Mouse (Mus musculus) kidney, postnatal 0 days (tissue): ENCODE data around the gene Themis3. TPM values are rescaled to one million over a fixed set of nuclear protein-coding genes. Genes with fewer than 3 reads are reported as not detected.
A peak's percentile ranks its signal among the peaks of the same experiment; 100 is the strongest.

ENCODE experiments used
- ATAC-seq: fragments of 200-750 bp; cut with Nextera tagmentation; replicated peaks from 2 replicates; pipeline ENCODE4 v1.8.0; 2017; ENCODE audit warnings: low read depth, moderate number of reproducible peaks, moderate TSS enrichment, moderate library complexity; ENCODE audit not compliant: low FRiP score
- DNase-seq: peaks from one replicate; pipeline ENCODE4 v3.0.0-alpha.2; 2016; ENCODE audit warnings: low spot score
- H3K27ac ChIP-seq: fragments of 300-500 bp; sonication (generic); 2 replicates; pipeline ENCODE4 v1.5.1; 2014; ENCODE audit warnings: mild to moderate bottlenecking
- H3K27me3 ChIP-seq: fragments of 300-500 bp; sonication (generic); 2 replicates; pipeline ENCODE4 v1.6.1; 2014; ENCODE audit warnings: low read length, mixed read lengths; ENCODE audit not compliant: insufficient read depth
- H3K36me3 ChIP-seq: fragments of 300-500 bp; sonication (generic); 2 replicates; pipeline ENCODE4 v1.6.1; 2014; ENCODE audit warnings: low read length, mixed read lengths; ENCODE audit not compliant: insufficient read depth
- H3K4me1 ChIP-seq: fragments of 300-500 bp; sonication (generic); replicated peaks from 2 replicates; pipeline ENCODE4 v1.6.1; 2014; ENCODE audit warnings: antibody characterized with exemption, low read length, mixed read lengths; ENCODE audit not compliant: insufficient read depth
- H3K4me2 ChIP-seq: fragments of 300-500 bp; sonication (generic); 2 replicates; pipeline ENCODE4 v1.6.1; 2014; ENCODE audit warnings: mild to moderate bottlenecking, low read length, moderate library complexity, mixed read lengths
- H3K4me3 ChIP-seq: fragments of 300-500 bp; sonication (generic); replicated peaks from 2 replicates; pipeline ENCODE4 v1.5.1; 2014; ENCODE audit warnings: low read depth, low read length
- H3K9ac ChIP-seq: fragments of 300-500 bp; sonication (generic); 2 replicates; pipeline ENCODE4 v1.6.1; 2014; ENCODE audit warnings: low read depth, low read length
- H3K9me3 ChIP-seq: fragments of 300-500 bp; sonication (generic); replicated peaks from 2 replicates; pipeline ENCODE4 v1.6.1; 2016; ENCODE audit warnings: low read length, inconsistent platforms, mixed read lengths
- CTCF ChIP-seq: IDR thresholded peaks from 2 replicates; pipeline ENCODE4 v1.5.1; 2016; ENCODE audit warnings: antibody characterized with exemption, low read depth, mild to moderate bottlenecking, moderate library complexity
- WGBS: fragments of 180-500 bp; shearing (Covaris S2); extraction: QIAGEN DNeasy Blood & Tissue Kit; methylation state at CpG from one replicate; pipeline ENCODE4 v1.1.7; 2014; 5-methylcytosine and 5-hydroxymethylcytosine counted together
- polyA plus RNA-seq: library from polyadenylated mRNA; unstranded; fragments of >200 nt; fragmentation: Nextera tagmentation; extraction: Ambion mirVana; gene quantifications from 2 replicates; pipeline ENCODE4 v1.2.1, GENCODE M21; 2015

Themis3 gene
- polyA plus RNA-seq, 1 experiment from 2014 or later = 0.25 TPM

DNA sequence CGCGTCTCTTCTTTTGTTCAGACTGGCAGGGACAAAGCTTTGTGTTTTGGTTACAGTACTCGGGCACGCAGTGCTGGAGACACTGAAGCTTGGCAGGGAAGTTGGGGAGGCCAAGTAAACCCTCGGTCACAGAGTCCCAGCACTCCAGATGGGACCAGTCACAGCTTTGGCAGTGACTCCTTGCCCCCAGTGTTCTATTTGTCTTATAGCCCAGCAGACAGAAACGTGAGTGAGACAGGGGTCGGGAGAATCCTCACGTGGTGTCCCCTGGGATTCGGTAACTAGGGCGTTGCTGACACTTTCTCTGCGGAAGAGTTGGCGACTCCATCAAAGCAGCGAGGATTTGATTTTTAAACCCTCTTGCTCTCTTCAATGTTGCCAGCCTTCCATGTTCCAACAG, 8.3 kb downstream of the Themis3 start:
- Histone ChIP-seq H3K4me2 (no peak overlapping the region), H3K9me3 (no peaks in the 10 kb centered on the region), H3K27ac (no peak overlapping the region), H3K4me3 (no peak overlapping the region), H3K27me3 (no peaks in the 10 kb centered on the region), H3K9ac (no peak overlapping the region), H3K36me3 (no peaks in the 10 kb centered on the region), H3K4me1 (no peaks in the 10 kb centered on the region)
- no peak for DNase-seq
- no peak for ATAC-seq
- no peak for TF ChIP-seq CTCF
- 56% methylated on average over 13 of the region's 13 CpGs for WGBS

DNA sequence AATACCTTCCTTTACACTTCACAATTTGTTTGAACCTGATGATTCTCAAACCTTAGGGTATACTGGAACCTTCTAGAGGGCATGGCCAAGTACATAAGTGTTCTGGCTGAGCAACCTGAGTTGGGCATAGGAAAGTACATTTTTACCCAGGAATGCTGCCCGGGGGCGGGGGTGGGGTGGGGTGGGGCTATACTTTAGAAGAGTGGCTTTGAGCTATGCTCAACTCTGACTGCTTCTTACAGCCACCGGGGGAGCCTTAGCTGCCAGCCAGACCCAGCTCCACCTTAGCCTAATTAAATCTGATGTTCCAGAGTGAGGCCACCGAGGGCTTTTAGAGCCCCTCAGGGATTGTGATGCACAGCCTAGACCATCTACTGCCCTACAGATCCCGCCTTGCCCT, 13.4 kb downstream of the Themis3 start:
- ATAC-seq (no peak), DNase-seq (no peak)

DNA sequence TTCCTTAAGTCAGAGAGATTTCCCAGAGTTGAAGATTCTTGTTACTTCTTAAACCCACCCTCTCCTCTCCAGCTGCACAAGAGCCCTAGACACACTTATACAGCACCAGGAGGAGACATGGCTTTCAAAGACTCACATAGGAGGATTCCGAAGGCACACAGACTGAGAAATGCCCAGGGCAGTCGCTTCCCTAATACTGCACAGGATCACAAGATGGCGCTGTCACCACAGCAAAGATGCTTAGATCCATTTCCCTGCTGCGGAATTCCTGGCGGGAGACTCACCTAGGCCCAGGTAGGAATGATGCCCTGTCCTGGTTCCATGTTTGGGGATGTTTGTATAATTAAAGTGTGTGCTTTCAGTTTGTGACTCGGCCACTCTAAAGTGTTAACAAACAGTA, 16.4 kb downstream of the Themis3 start:
- Histone ChIP-seq H3K27ac (no peak overlapping the region), H3K36me3 (no peaks in the 10 kb centered on the region), H3K4me3 (no peak overlapping the region), H3K9me3 (no peaks in the 10 kb centered on the region), H3K4me2 (no peak overlapping the region), H3K4me1 (no peaks in the 10 kb centered on the region), H3K9ac (no peak overlapping the region), H3K27me3 (no peaks in the 10 kb centered on the region)
- peak; percentile 92 for TF ChIP-seq CTCF
- DNase-seq = peak; percentile 75
- ATAC-seq = no peak
- 16% methylated on average over 6 of the region's 6 CpGs for WGBS

More for the DNA sequence above, 13.4 kb downstream of the Themis3 start:
- Histone ChIP-seq H3K9me3 (no peaks in the 10 kb centered on the region), H3K4me3 (no peak overlapping the region), H3K27me3 (no peaks in the 10 kb centered on the region), H3K27ac (no peak overlapping the region), H3K4me1 (no peaks in the 10 kb centered on the region), H3K4me2 (no peak overlapping the region), H3K36me3 (no peaks in the 10 kb centered on the region), H3K9ac (no peak overlapping the region)
- TF ChIP-seq CTCF = no peak
- WGBS = 72% methylated on average over 5 of the region's 5 CpGs

DNA sequence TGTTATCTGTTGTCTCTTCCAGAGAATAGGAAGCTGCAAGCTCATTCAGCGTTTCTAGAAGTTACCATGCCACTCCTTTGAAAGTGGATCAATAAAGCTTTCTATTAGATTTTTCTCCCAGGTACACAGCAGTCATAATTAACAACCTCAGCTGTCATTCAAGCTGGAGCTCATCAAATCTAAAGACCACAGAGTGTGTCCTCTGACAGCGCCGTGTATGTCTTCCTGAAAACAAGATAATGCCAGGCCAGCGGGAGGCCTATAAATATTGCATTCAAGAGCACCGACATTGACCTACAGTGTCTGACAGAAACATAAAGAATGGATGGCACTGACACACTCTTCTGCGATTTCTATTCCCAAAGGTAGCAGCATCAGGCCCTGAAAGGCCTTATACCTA, 16.9 kb downstream of the Themis3 start:
- Histone ChIP-seq H3K4me2 (no peak overlapping the region), H3K4me3 (no peak overlapping the region), H3K36me3 (no peaks in the 10 kb centered on the region), H3K27ac (no peak overlapping the region), H3K27me3 (no peaks in the 10 kb centered on the region), H3K4me1 (no peaks in the 10 kb centered on the region), H3K9ac (no peak overlapping the region), H3K9me3 (no peaks in the 10 kb centered on the region)
- DNase-seq (no peak), ATAC-seq (no peak)
- no peak for TF ChIP-seq CTCF
- WGBS = 78% methylated on average over 6 of the region's 6 CpGs

DNA sequence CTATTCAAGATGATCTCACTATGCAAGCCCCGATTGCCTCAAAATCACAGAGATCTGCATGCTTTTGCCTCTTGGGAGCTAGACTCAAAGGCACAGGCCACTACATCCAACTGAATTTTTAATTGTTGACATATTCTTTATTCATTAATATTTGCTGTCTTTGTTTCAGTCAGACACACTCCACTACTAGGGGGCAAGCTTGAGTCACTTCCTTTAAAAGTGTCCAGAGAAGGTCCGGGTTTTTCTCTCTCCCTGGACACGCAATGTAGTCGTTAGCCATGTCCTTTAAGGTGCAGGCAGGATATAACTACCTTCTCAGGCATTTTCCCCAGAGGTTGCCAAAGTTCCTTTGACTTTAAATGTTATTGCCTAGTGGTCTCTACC, 21.8 kb downstream of the Themis3 start:
- DNase-seq (no peak), ATAC-seq (no peak)
- H3K4me3 ChIP-seq = no peak overlapping the region
- no peaks in the 10 kb centered on the region for H3K36me3 ChIP-seq
- no peak overlapping the region for H3K4me2 ChIP-seq
- no peak overlapping the region for H3K27ac ChIP-seq
- 79% methylated on average over 4 of the region's 4 CpGs for WGBS
- no peak overlapping the region for H3K9ac ChIP-seq
- H3K4me1 ChIP-seq = no peaks in the 10 kb centered on the region
- H3K27me3 ChIP-seq = no peaks in the 10 kb centered on the region
- TF ChIP-seq CTCF = peak; percentile 3; the same call in 1 of the 2 replicates
- no peaks in the 10 kb centered on the region for H3K9me3 ChIP-seq

DNA sequence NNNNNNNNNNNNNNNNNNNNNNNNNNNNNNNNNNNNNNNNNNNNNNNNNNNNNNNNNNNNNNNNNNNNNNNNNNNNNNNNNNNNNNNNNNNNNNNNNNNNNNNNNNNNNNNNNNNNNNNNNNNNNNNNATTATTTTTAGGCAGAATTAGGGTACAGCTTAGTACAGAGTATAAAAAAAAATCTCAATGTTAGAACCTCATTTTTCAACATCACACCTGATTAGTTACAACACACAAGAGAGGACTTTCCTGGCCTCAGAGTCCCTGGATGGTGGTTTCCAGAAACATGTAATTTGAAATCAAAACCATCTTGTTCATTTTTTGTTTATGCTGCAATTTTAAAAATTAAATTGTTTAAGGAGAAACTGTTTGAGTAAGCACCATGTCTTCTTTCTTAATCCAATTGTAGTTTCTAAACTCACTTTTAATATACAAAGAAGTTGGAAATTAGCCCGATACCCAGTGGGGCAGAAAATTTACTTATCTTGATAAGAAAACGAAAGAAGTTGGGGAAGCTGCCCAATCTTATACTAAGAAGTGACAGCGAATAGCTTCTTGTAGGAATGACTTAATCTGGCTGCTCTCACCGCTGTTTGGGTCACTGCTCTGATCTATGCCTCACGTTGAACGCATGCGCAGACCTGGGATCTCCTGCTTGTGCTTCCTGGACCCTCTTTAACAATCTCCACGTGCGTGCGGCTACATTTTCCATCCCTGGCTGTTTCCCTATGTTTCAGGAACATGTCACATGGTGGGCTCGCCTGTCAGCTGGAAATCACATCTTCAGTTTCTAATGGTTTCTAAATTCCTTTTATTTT, 22.4 kb downstream of the Themis3 start:
- H3K27me3 ChIP-seq = no peaks in the 10 kb centered on the region
- no peak for ATAC-seq
- DNase-seq = no peak
- H3K36me3 ChIP-seq = no peaks in the 10 kb centered on the region
- no peak overlapping the region for H3K4me3 ChIP-seq
- H3K9ac ChIP-seq = no peak overlapping the region
- H3K4me1 ChIP-seq = no peaks in the 10 kb centered on the region
- no peak overlapping the region for H3K27ac ChIP-seq
- WGBS = 70% methylated on average over 11 of the region's 11 CpGs
- no peak overlapping the region for H3K4me2 ChIP-seq
- TF ChIP-seq CTCF = no peak
- H3K9me3 ChIP-seq = no peaks in the 10 kb centered on the region
